Mouse (Mus musculus): ENCODE measurements around the gene B230104I21Rik. TPM values are rescaled to one million over a fixed set of nuclear protein-coding genes. Genes with fewer than 3 reads are reported as not detected.

The B230104I21Rik gene
- total RNA-seq, 2 experiments from 2014 or later = not detected

DNA sequence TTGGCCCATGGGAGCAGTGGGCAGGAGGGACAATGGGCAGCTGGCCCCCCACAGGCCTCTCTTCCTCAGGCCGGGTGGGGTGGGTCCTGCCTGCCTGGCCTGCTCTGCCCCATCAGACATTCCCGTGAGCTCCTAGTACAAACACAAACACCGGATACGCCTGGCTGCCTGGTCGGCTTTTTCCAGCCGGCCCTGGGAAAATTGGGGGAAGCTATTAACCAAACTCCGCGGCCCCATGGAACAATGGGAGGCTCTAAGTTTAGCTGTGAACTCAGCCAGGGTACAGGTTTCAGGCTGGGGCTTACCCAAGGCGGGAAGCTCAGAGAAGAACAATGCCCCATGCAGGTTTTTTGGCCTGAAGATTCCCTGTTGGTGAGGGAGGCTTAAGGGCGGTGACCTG lies 723 bp downstream of the B230104I21Rik start:
- DNase-seq = no peak
- intact Hi-C loops (cut with DNase I) = loop anchor here (10.0 kb wide), 1 partner anchor 108 kb away; no protein-coding TSS in a partner anchor

DNA sequence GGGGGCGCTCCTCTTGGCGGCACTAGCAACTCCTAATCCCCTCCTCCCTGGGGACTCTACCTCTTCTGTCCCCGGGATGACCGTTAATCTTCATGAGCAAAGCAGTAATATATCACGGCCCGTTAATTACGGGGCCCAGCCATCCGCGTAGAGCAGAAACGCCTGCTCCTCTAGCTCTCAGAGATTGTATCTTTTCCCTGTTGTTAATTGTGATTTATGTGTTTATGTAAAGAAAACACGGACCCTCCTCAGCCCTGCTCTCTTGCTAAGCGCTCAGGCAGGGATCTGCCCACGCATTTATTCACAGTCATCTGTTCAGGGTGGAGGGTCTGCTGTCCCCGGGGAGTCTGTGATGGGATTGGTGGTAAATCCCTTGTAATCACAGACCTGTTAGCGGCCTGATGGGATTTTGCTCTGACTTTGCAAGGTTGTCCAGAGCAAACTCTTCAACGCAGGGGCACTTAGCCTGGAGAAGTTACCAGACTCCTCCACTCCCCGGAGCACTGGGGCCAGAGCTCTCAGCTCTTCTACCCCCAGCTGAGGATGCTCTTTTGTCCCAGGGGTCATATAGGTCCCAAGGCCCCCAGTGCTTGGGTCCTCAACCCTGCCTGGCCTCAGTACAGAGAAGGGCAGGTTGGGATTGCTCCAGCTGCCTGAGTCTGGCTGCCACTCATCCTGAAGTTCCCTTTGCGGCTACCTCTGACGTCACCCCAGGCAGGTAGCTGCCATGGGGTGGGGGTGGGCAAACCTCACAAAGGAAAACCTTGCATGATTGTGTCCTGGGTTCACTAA lies 11.0 kb downstream of the B230104I21Rik start:
- DNase-seq = no peak
- intact Hi-C loops (cut with DNase I) = no loop called here

DNA sequence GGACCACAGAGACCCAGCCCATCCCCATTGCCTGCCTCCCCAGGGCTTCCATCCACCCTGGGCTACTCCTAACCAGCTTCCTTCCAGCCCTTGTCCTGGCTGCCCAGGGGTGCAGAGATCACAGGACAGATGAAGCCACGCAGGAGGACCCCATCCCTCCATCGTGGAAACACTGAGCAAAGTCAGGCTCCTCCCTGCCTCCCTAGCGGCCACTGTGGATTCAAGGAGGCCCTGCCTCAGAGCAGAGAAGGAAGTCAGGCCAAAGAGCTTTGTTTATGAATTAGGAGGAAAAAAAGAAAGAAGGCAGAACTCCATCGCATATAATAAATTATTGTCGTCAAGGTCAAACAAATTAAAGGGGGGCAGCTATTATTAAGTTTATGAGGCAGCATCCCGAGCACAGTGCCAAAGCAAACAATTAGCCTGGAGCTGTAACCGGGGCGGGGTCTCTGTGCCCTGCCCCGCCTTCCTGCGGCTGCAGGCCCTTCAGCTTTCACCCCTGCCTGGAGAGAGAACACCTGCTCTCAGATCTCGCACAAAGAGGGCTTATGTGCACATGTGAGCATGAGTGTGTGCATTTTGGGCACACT lies 12.4 kb downstream of the B230104I21Rik start:
- intact Hi-C loops (cut with DNase I) = no loop called here
- no peak for DNase-seq

DNA sequence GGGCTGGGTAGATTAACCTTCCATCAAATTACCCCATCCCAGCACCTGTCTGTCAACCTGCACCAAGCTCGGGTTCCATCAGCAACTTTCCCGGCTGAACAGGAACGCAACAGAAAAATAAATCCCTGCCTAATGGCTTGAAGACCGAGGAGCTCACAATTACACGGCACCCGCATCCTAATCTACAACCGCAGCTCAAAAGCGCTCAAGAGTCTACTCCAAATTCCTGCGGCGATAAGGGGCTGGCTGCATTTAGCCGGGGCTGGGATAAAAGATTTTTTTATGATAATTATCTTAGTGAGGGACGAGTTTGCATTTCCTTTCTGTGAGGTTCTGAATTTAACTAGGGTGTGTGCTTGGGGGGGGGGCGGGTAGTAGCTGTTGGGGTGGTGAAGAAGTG lies 16.3 kb downstream of the B230104I21Rik start:
- DNase-seq = no peak
- intact Hi-C loops (cut with DNase I) = no loop called here

DNA sequence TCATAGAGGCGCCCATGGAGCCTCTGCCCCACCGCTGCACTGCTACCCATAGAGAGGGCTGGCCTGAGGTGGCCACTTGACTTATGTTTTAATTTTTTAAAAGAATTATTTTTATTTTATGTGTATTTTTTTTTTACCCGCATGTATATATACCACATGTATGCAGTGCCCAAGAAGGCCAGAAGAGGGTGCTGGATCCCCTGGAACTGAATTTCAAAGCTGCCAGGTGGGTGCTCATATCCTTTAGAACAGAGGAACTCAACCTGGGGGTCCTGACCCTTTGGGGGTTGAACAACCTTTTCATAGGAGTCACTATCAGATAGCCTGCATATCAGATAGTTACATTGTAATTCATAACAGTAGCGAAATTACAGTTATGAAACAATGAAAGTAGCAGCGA lies 19.5 kb downstream of the B230104I21Rik start:
- intact Hi-C loops (cut with DNase I) = no loop called here
- DNase-seq = no peak

DNA sequence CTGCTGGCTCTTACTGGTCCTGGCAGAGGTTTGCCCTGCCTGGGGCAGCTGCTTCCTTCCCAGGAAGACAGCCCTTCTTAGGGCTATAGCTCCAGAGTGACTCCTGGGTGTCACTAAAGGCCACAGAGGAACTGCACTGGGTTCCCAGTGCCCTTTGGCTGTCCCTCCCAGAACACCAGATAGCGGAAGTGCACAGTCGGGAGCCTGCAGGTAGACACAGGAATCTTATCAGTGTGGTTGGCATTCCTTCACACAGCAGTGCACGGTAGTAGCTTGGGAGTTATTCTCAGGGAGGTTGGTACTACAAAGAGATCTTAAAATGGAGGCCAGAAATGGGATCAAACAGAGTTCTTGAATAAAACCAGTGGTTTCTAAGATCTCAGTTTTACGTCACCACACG lies 22.4 kb downstream of the B230104I21Rik start:
- intact Hi-C loops (cut with DNase I) = no loop called here
- no peak for DNase-seq

DNA sequence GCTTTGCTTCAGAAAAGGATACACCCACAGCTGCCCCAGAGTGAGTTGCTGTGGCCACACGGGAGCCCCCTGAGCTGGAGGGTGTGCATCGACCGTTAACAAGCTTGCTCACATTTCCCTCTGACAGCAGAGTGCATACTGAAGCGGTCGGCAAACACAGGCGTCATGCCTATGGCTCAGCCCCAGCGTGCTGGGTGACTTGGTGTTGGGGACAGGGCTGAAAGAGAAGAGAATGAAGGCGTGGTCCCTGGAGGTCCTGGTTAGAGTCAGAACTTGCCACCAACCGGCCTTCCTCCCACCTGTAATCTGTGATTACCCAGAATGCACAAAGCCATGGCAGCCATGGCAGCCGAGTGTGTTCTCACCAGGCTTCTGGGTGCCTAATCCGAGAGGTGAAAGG lies 22.9 kb downstream of the B230104I21Rik start:
- no peak for DNase-seq

DNA sequence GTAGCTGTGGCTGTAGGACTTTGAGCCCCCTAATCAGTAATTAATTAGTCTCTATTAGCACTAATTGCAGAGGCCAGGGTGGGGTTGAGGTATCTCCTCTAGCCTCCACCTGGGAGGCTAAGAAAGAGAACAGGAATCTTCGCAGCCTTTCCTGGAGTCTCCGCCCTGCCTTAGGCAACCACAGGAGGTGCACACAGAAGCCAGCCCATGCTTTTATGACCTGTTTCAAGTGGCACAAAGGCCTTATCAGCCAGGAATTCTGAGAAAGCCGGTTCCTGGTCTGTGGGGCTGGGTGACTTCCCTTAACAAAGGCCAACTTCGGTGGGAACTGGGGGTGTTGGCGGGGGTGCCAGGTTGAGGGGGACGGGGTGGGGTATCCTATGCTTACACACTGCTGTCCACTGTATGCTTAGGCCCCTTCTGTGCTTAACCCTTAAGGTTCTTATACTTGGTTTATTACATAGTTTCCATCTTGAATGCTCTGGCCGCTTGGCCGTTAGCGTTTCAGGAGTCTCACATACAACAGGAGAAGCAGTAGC lies 23.9 kb downstream of the B230104I21Rik start:
- intact Hi-C loops (cut with DNase I) = no loop called here
- no peak for DNase-seq

More for the DNA sequence above, 22.9 kb downstream of the B230104I21Rik start:
- intact Hi-C loops (cut with DNase I) = no loop called here

DNA sequence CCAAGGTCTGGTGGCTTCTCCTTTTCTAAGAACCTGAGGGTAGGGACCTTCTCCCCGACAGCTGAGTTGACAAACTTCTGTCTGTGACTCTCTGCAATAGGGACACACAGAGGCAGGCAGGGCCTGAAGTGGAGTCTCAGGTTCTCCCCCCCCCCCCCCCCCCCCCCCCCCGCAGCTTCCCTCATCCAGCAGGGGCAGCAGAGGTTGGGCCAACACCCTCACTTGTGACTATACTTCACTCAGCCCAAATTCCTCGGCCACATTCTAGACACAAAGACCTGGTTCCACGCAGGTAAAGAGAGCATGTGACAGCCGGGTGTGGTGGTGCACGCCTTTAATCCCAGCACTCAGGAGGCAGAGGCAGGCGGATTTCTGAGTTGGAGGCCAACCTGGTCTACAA lies 24.5 kb downstream of the B230104I21Rik start:
- DNase-seq = no peak
- intact Hi-C loops (cut with DNase I) = no loop called here

DNA sequence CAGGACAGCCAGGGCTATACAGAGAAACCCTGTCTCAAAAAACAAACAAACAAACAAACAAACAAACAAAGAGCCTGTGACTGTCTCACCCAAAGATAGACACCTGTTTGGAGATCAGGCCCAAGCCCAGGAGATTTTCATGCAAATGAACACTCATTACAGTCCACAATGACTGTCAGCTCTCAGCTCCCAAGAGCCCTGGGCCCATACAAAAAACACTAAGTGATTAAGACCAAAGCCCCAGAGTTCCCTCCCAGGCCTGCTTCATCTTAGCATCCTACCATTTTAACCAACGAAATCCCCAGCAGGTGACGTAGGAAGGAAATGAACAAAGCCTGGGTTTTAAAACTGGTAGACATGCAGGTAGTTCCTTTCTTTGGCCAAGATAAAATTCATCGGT lies 24.9 kb downstream of the B230104I21Rik start:
- no peak for DNase-seq
- intact Hi-C loops (cut with DNase I) = no loop called here

DNA sequence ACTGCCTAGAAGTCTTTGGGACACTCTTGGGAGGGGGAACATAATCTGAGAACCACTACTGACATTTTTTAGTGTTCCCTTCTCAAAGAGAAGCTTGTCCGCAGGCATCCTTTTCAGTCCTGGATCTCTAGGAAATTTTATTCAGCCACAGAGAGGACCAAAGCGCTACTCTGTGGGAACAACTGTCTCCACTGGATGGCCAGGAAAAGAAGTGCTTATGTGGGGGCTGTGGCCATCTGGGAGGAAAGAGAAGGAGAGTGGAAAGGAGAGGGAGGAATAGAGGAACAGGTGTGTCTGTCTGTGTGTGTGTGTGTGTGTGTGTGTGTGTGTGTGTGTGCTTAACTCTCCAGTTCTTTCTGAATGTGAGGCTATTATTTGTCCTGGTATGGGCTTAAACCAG lies 28.8 kb downstream of the B230104I21Rik start:
- DNase-seq = no peak

DNA sequence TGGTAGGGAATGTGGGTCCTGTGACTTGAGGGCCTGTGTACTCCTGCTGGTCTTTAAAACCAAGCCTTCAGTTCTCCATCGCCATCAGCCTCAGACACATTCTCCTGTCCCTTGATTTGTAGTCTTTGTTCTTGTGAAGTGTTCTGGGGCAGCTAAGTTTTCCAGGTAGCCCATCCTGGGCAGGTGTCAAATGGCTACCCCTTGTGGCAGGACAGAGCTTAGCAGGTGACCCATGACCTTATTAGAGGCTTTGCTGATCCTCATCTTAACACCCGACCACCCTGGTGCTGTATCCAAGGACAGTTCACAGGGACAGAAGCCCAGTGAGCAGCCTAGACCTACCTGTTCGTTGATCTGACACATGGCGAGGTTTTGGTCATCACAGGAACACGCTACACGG lies 30.9 kb downstream of the B230104I21Rik start:
- no peak for DNase-seq
- intact Hi-C loops (cut with DNase I) = no loop called here

More for the DNA sequence above, 28.8 kb downstream of the B230104I21Rik start:
- intact Hi-C loops (cut with DNase I) = no loop called here

DNA sequence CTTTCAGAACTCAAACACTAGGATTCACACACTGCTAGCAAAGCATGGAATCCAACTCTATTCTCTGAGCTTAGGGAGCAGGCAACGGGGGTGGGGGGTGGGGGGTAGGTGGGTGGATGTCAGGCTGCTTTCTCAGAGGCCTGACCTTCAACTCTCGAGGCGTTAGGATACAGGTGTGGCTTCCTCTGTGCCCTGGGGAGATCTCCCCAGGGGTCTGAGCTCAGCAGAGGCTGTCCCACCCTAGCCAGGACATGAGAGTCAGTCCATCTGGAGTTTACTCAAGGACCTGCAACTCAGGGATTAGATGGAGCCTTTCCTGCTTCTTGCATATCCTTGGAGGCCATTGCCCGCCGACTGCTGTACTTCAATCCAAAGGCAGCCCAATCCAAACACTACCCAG lies 33.2 kb downstream of the B230104I21Rik start:
- no peak for DNase-seq
- intact Hi-C loops (cut with DNase I) = no loop called here

DNA sequence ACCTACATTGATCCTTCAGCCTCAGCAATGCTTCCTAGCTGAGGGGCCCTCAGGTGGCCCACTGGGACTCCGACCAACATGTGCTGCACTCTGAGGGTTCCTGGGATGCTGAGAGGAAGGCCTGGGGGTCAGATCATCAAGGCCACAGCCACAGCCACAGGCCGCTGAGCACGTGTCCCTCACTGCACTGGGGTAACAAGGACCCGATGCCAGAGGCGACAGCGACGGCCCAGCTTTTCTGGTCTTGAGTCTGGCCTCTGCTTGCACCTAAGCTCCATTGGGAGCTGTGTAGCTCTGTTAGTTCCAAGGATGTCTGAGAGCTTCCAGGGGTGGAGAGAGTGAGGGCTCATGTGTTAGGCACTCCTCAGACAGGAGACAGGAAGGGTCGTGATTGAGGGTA lies 34.9 kb downstream of the B230104I21Rik start:
- intact Hi-C loops (cut with DNase I) = no loop called here
- DNase-seq = no peak

DNA sequence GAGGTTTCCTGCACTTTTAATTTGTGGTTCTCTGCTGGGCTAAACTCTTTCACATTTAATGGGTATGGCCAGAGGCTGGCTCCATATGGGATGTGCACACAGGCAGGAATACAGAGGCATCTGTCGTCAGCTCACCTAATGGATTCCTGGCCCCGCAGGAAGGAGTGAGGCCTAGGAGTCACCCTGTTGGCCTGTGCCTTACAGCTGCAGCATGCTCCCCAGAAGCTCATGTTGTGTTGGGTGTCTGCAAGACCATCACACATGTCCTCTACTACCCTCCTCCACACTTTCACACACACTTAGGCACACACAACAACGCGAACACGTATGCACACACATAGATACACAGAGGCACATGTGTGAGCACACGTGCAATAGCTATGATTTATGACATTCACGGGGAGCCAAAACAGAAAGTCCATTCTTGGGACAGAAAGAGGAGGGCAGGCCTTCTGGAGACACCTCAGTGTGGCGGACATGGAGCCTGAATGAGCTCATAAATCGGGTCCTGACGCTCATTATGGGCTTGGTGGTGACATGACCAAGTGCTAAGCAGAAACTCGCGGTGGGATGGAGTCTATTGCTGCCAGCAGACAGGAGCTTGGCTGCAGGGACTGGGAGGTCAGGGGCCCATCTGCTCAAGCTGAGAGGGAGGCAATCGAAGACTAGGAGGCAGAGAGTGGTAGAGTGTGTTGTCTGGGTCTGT lies 35.8 kb downstream of the B230104I21Rik start:
- no peak for DNase-seq
- intact Hi-C loops (cut with DNase I) = no loop called here

DNA sequence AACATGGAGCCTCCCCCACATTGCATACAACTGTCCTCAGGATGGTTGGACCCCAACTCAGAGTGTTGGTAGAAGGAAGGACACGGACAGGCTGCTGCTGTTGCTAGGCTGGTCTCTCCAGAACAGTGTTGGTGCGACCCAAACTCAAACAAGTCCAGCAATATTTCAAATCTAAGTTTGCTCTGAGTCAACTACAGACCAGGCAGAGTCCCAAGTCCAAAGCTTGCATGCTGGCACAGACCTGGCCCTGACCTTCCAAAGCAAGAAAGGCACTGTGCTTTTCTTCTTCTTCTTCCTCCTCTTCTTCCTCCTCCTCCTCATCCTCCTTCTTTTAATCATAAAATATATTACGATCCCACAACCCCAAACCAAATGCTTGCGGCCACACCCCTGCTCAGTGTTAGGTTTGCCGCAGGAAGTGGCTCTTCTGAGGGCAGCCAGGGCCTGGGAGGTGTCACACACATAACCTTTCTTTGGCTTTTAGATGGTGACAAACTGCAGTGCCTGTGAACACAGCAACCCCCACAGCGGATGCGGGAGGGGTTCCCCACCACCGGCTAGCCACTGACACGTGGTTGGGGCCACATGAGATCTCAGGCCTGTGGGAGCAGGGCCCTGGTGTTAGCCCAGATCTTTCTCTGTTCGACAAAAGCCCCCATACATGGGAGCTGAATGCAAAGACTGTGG lies 40.2 kb downstream of the B230104I21Rik start:
- intact Hi-C loops (cut with DNase I) = no loop called here
- no peak for DNase-seq

DNA sequence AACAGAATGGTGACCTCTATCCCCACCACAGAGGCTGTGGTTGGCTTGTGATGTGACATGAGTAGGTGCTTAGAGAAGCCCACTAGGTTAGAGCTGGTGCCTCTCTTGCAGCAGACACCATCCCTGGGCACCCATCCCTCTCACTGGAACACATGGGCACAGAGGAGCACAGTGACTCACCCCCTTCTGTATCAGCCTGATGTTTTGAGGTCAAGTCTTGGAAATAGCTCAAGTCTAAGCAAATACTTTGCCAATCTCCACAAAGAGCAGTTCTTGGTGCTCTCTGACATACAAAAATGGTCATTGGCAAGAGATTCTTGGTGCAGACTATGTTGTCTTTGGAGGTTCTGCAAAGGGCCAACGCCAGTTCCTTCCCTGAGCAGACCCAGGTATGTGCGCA lies 42.9 kb downstream of the B230104I21Rik start:
- no peak for DNase-seq
- intact Hi-C loops (cut with DNase I) = no loop called here

DNA sequence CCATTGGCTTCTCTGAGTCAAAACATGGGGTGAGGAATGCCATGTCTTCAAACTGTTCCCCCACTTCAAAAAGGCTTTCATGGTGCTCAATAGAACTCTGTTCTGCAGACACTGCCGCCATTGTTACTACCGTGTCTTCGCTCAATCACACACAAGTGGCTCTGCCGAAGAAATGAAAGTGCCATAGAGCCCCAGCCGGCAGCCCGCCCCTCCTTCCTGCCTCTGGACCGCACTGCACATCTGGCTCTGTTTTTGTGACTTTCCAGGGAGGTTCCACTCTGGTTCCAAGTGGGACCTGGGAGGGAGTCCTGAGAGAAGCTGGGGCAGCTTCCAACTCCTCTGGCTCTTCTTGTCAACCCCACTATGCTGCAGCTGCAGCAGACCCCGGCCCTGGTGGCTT lies 49.3 kb downstream of the B230104I21Rik start:
- intact Hi-C loops (cut with DNase I) = no loop called here
- no peak for DNase-seq

DNA sequence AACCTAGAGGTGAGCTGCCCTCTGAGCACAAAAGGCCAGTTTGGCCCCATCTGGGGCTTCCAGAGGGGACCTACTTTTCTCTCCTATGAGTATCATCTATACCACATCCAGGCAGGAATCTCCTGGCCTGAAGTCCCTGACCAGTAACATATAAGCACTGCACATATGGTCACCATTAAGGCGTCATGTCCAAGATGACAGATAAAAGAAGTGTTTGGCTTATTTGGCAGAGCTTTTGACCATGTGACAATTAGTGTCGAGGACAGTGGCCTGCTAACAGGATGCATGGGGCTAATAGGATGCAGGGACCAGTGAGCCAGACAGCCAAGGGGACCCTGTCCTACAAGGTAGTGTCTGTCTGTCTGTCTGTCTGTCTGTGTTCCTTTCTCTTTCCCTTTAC lies 50.0 kb downstream of the B230104I21Rik start:
- DNase-seq = no peak
- intact Hi-C loops (cut with DNase I) = no loop called here

DNA sequence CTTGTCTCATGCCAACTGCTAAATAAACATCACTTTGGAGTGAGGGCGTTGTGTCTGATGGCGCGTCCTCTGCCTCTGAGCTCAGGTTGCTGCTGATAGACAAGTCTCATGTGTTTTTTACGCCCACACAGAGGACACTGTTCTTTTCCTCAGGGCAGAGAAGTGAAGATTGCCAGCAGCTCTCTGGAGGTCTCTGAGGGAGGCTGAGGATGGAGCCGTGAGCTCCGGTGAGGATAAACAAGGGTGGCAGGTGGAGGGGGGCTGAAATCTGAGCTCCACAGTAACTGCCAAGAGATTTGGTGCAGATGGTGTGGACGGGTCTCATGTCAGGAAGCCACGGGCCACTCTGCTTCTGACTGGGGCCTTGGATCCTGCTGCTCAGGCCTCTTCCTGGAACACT lies 50.9 kb downstream of the B230104I21Rik start:
- intact Hi-C loops (cut with DNase I) = no loop called here
- DNase-seq = peak; percentile 28

DNA sequence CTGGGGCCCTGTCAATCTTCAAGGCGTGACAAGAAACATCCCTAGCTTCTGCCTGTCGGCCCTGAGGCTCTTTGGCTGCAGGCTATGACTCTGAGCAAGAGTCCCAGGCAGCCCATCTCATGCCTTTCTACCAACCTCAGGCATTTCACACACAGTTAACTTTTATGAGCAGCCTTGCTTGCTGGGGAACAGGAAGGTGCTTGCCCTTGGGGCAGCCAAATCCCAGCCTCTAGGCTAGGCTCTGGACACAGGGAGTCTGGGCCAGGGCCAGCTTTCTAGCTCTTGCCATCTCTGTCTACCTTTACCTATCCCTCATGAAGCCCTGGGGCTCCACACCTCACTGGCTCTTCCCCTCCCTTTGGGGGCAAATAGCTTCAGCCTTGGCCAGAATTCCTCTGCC lies 53.7 kb downstream of the B230104I21Rik start:
- intact Hi-C loops (cut with DNase I) = no loop called here

More for the DNA sequence above, 53.7 kb downstream of the B230104I21Rik start:
- no peak for DNase-seq
